Mouse (Mus musculus) midbrain, embryonic 12.5 days (tissue): ENCODE measurements around the gene Dapk2. TPM values are rescaled to one million over a fixed set of nuclear protein-coding genes. Genes with fewer than 3 reads are reported as not detected.

Experiments
- ATAC-seq: fragments of 200-750 bp; cut with Nextera tagmentation; 2 replicates; pipeline ENCODE4 v1.8.0; 2017; ENCODE audit warnings: low read depth, moderate TSS enrichment, moderate library complexity; ENCODE audit not compliant: low FRiP score
- H3K27ac ChIP-seq: fragments of 300-500 bp; sonication (generic); replicated peaks from 2 replicates; pipeline ENCODE4 v1.5.1; 2016; ENCODE audit warnings: mild to moderate bottlenecking
- H3K27me3 ChIP-seq: fragments of 300-500 bp; sonication (generic); 2 replicates; pipeline ENCODE4 v1.6.1; 2016; ENCODE audit warnings: mild to moderate bottlenecking
- H3K36me3 ChIP-seq: fragments of 300-500 bp; sonication (generic); 2 replicates; pipeline ENCODE4 v1.6.1; 2016
- H3K4me1 ChIP-seq: fragments of 300-500 bp; sonication (generic); 2 replicates; pipeline ENCODE4 v1.6.1; 2016
- H3K4me2 ChIP-seq: fragments of 300-500 bp; sonication (generic); replicated peaks from 2 replicates; pipeline ENCODE4 v1.6.1; 2016; ENCODE audit warnings: mild to moderate bottlenecking, moderate library complexity
- H3K4me3 ChIP-seq: fragments of 300-500 bp; sonication (generic); 2 replicates; pipeline ENCODE4 v1.5.1; 2016; ENCODE audit warnings: mild to moderate bottlenecking
- H3K9ac ChIP-seq: fragments of 300-500 bp; sonication (generic); replicated peaks from 2 replicates; pipeline ENCODE4 v1.6.1; 2016; ENCODE audit warnings: mild to moderate bottlenecking, moderate library complexity
- H3K9me3 ChIP-seq: fragments of 300-500 bp; sonication (generic); 2 replicates; pipeline ENCODE4 v1.6.1; 2016; ENCODE audit warnings: mild to moderate bottlenecking
- WGBS: fragments of 180-500 bp; shearing (Covaris S2); methylation state at CpG from one replicate; pipeline ENCODE4 v1.1.7; 2016; 5-methylcytosine and 5-hydroxymethylcytosine counted together
- polyA plus RNA-seq: library from polyadenylated mRNA; unstranded; fragments of >200 nt; fragmentation: Nextera tagmentation; extraction: Ambion mirVana; gene quantifications from 2 replicates; pipeline ENCODE4 v1.2.1, GENCODE M21; 2016

Gene Dapk2
- polyA plus RNA-seq, 1 experiment from 2014 or later, result 3.7 TPM

DNA sequence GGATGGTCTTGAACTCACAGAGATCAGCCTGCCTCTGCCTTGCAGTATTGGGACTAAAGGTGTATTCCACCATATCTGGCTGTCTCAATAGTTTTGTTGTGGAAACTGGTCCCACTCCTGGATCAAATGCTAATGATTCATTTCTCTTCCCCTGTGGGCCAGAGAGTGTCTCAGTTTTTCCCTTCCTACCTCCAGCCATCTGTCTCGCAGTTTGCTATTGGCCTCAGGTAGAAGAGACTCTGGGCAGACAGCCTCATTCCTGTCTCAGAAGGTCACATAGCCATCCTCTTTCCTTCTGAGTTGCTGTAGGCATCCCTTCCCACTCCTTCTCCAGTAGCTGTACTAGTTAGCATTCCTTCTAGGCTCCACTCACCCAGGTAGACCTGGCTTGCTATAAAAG is 40.5 kb downstream of the Dapk2 start:
- Histone ChIP-seq H3K4me2 (no peak overlapping the region), H3K9ac (no peak overlapping the region), H3K36me3 (no peaks in the 10 kb centered on the region), H3K27ac (no peak overlapping the region), H3K4me3 (no peak overlapping the region), H3K27me3 (no peaks in the 10 kb centered on the region), H3K9me3 (no peaks in the 10 kb centered on the region), H3K4me1 (no peaks in the 10 kb centered on the region)
- ATAC-seq, result no peak
- WGBS, result 88% methylated on average over 1 of the region's 1 CpGs

DNA sequence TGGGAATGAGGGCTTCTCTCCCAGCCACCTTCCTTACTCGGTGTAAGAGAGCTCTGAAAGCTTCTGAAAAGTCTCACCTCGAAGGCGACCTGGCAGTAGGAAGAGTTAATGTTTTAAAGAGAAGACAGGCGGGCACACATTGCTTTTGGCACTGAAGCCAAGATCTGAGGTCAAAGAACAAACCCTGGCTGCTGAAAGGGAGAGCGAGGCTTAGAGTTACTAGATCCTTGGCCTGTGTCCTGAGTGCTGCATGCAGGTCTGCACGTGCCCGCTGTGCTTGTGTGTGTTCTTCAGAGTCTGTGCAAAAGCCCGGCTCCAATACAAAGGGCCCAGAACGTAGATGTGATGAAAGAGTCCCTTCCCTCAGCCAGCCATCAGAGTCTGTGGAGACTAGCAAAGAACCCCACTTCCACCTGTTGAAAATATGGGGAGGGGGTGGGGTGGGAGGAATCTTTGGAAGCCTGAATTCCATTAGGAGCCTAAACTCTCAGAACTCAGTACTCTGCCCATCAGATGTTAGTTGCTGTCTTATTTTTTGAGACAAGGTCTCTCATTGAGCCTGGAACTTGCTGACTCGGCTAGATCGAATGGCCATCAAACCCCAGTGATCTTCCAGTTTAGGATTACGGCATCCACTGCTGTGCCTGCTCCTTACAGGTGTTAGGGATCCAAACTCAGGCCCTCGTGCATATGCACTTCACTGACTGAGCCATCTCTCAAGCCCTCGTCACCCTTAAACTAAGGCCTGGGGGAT is 41.8 kb downstream of the Dapk2 start:
- Histone ChIP-seq H3K4me3 (no peak overlapping the region), H3K36me3 (no peaks in the 10 kb centered on the region), H3K4me1 (no peaks in the 10 kb centered on the region), H3K9me3 (no peaks in the 10 kb centered on the region), H3K4me2 (no peak overlapping the region), H3K27me3 (no peaks in the 10 kb centered on the region), H3K27ac (no peak overlapping the region), H3K9ac (no peak overlapping the region)
- ATAC-seq, result no peak
- WGBS, result 84% methylated on average over 14 of the region's 14 CpGs

- no peak overlapping the region for H3K4me2 ChIP-seq
- 85% methylated on average over 5 of the region's 5 CpGs for WGBS
- no peaks in the 10 kb centered on the region for H3K4me1 ChIP-seq
- no peak for ATAC-seq
- H3K27ac ChIP-seq, result no peak overlapping the region
- H3K36me3 ChIP-seq, result no peaks in the 10 kb centered on the region
- H3K27me3 ChIP-seq, result no peaks in the 10 kb centered on the region
- no peaks in the 10 kb centered on the region for H3K9me3 ChIP-seq
- H3K9ac ChIP-seq, result no peak overlapping the region
- H3K4me3 ChIP-seq, result no peak overlapping the region
These were observed 42.4 kb downstream of the Dapk2 start for GRCm38 (mm10) chr9:66200411-66200789.

- Histone ChIP-seq H3K9ac (no peak overlapping the region), H3K27me3 (no peaks in the 10 kb centered on the region), H3K9me3 (no peaks in the 10 kb centered on the region), H3K4me1 (no peaks in the 10 kb centered on the region), H3K27ac (no peak overlapping the region), H3K36me3 (no peaks in the 10 kb centered on the region), H3K4me2 (no peak overlapping the region), H3K4me3 (no peak overlapping the region)
- 79% methylated on average over 6 of the region's 6 CpGs for WGBS
- ATAC-seq, result no peak
These were observed 43.6 kb downstream of the Dapk2 start for GRCm38 (mm10) chr9:66201665-66202064.

- ATAC-seq, result no peak
- Histone ChIP-seq H3K36me3 (no peaks in the 10 kb centered on the region), H3K4me2 (no peak overlapping the region), H3K27ac (no peak overlapping the region), H3K9me3 (no peaks in the 10 kb centered on the region), H3K27me3 (no peaks in the 10 kb centered on the region), H3K4me3 (no peak overlapping the region), H3K4me1 (no peaks in the 10 kb centered on the region), H3K9ac (no peak overlapping the region)
- 84% methylated on average over 7 of the region's 7 CpGs for WGBS
These were observed 44.4 kb downstream of the Dapk2 start for GRCm38 (mm10) chr9:66202463-66202862.

DNA sequence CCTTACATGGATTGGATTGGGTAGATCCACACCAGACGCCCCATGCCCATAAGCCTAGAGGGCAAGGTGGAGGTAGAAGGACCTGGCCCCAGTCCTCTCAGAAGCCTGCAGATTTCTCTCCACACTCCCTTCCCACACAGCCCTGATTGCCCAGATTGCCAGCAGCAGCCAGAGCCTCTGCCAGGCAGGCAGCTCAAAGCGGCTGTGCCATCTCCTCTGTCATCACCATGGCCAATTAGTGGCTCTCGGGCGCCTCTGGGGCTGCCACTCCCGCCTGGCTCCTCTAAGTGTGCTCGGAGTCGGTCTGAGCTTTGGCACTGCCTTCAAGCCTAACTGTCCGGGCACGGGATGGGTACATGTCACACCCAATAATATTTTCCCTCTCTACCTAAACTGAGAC is 47.7 kb downstream of the Dapk2 start:
- WGBS, result 92% methylated on average over 9 of the region's 9 CpGs

GRCm38 (mm10) chr9:66206825-66207224 is 48.8 kb downstream of the Dapk2 start:
- 76% methylated on average over 5 of the region's 5 CpGs for WGBS

More for the DNA sequence above, 47.7 kb downstream of the Dapk2 start:
- Histone ChIP-seq H3K27me3 (no peaks in the 10 kb centered on the region), H3K36me3 (no peaks in the 10 kb centered on the region), H3K4me3 (no peak overlapping the region), H3K27ac (no peak overlapping the region), H3K9me3 (no peaks in the 10 kb centered on the region), H3K9ac (no peak overlapping the region), H3K4me2 (no peak overlapping the region), H3K4me1 (no peaks in the 10 kb centered on the region)
- no peak for ATAC-seq

DNA sequence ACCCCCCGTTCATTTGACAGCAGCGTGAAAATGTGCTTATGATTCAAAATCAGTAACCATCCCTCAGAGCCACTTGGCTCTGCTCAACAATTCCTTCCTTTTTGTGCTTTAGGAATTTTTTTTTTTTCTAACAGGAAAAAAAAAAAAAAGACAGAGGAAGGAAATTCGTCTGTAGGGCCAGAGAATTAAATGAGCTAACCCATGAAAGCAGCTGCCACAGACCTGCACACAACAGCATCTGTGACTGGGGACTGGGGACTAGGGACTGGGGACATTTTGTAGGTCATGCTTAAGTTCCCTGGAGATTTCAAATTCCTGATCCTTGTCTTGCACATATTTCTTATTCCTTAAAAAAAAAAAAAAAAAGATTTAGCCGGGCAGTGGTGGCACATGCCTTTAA is 53.4 kb downstream of the Dapk2 start:
- Histone ChIP-seq H3K4me3 (no peak overlapping the region), H3K27me3 (no peaks in the 10 kb centered on the region), H3K4me2 (no peak overlapping the region), H3K27ac (no peak overlapping the region), H3K36me3 (no peaks in the 10 kb centered on the region), H3K4me1 (peaks cover 9% of the 10 kb centered on the region), H3K9me3 (no peaks in the 10 kb centered on the region), H3K9ac (no peak overlapping the region)
- no peak for ATAC-seq
- 48% methylated on average over 4 of the region's 4 CpGs for WGBS

More at GRCm38 (mm10) chr9:66206825-66207224, 48.8 kb downstream of the Dapk2 start:
- Histone ChIP-seq H3K27me3 (no peaks in the 10 kb centered on the region), H3K9ac (no peak overlapping the region), H3K4me3 (no peak overlapping the region), H3K27ac (no peak overlapping the region), H3K4me1 (no peaks in the 10 kb centered on the region; the same call in 1 of the 2 replicates), H3K4me2 (no peak overlapping the region), H3K36me3 (no peaks in the 10 kb centered on the region), H3K9me3 (no peaks in the 10 kb centered on the region)
- no peak for ATAC-seq

GRCm38 (mm10) chr9:66212088-66212487 is 54.1 kb downstream of the Dapk2 start:
- Histone ChIP-seq H3K9ac (no peak overlapping the region), H3K27ac (no peak overlapping the region), H3K4me2 (no peak overlapping the region), H3K27me3 (no peaks in the 10 kb centered on the region), H3K4me1 (peaks cover 9% of the 10 kb centered on the region), H3K36me3 (no peaks in the 10 kb centered on the region), H3K4me3 (no peak overlapping the region), H3K9me3 (no peaks in the 10 kb centered on the region)
- WGBS, result 93% methylated on average over 2 of the region's 2 CpGs
- ATAC-seq, result no peak

GRCm38 (mm10) chr9:66212802-66213201 is 54.8 kb downstream of the Dapk2 start:
- no peak for ATAC-seq
- 78% methylated on average over 5 of the region's 5 CpGs for WGBS

GRCm38 (mm10) chr9:66213386-66214032 is 55.5 kb downstream of the Dapk2 start:
- ATAC-seq, result no peak
- Histone ChIP-seq H3K36me3 (no peaks in the 10 kb centered on the region), H3K9me3 (no peaks in the 10 kb centered on the region), H3K4me2 (no peak overlapping the region), H3K27ac (no peak overlapping the region), H3K4me1 (peaks cover 9% of the 10 kb centered on the region), H3K4me3 (no peak overlapping the region), H3K27me3 (no peaks in the 10 kb centered on the region), H3K9ac (no peak overlapping the region)
- WGBS, result 51% methylated on average over 5 of the region's 5 CpGs

More at GRCm38 (mm10) chr9:66212802-66213201, 54.8 kb downstream of the Dapk2 start:
- Histone ChIP-seq H3K4me2 (no peak overlapping the region), H3K4me3 (no peak overlapping the region), H3K36me3 (no peaks in the 10 kb centered on the region), H3K9ac (no peak overlapping the region), H3K9me3 (no peaks in the 10 kb centered on the region), H3K27ac (no peak overlapping the region), H3K27me3 (no peaks in the 10 kb centered on the region), H3K4me1 (peaks cover 9% of the 10 kb centered on the region)

DNA sequence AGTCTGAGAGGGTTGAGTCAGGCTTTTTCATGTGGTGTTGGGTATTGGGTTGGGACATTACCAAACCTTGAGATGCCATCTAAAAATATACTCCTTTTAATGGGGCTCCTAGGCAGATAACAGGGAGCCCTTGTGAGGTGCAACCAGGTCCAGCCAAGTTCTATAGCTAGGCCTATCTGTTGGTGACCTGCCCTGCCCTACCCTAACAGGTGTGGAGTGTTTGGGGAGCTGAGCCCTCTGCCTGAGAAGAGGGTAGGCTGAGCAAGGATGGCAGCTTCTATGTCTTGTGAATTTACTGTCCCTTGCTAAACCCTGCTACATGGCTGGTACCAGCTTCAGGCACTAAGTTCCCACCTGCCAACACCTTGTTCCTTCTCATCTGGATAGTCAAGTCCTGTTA is 57.5 kb downstream of the Dapk2 start:
- H3K4me1 ChIP-seq, result peaks cover 9% of the 10 kb centered on the region
- no peak overlapping the region for H3K4me3 ChIP-seq
- ATAC-seq, result no peak
- no peaks in the 10 kb centered on the region for H3K36me3 ChIP-seq
- H3K27ac ChIP-seq, result no peak overlapping the region
- no peaks in the 10 kb centered on the region for H3K9me3 ChIP-seq
- H3K27me3 ChIP-seq, result no peaks in the 10 kb centered on the region
- no peak overlapping the region for H3K4me2 ChIP-seq
- H3K9ac ChIP-seq, result no peak overlapping the region
